Mouse (Mus musculus) liver (tissue): ENCODE data around the gene Tpk1.

Experiments used
- DNase-seq: peaks from one replicate; pipeline ENCODE4 v3.0.0-alpha.2; 2020; ENCODE audit warnings: mixed read lengths

Gene Tpk1

GRCm38 (mm10) chr6:43665677-43666546, at the start of gene Tpk1:
Gene Tpk1 (minus strand): TSS chr6:43666278.
- peak; percentile 94 for DNase-seq

- DNase-seq = no peak
Observed at GRCm38 (mm10) chr6:43702810-43703614, 36.9 kb upstream of the Tpk1 start.

GRCm38 (mm10) chr6:43691863-43692262, 25.8 kb upstream of the Tpk1 start:
- no peak for DNase-seq

- DNase-seq = no peak
Observed at GRCm38 (mm10) chr6:43685985-43686384, 19.9 kb upstream of the Tpk1 start.

GRCm38 (mm10) chr6:43682535-43682934, 16.5 kb upstream of the Tpk1 start:
- no peak for DNase-seq

GRCm38 (mm10) chr6:43678689-43679212, 12.7 kb upstream of the Tpk1 start:
- DNase-seq = no peak

GRCm38 (mm10) chr6:43677566-43677965, 11.5 kb upstream of the Tpk1 start:
- DNase-seq = no peak

- no peak for DNase-seq
Observed at GRCm38 (mm10) chr6:43676139-43676538, 10.1 kb upstream of the Tpk1 start.

GRCm38 (mm10) chr6:43674986-43675760, 9.1 kb upstream of the Tpk1 start:
- DNase-seq = no peak

- DNase-seq = no peak
Observed at GRCm38 (mm10) chr6:43670939-43671338, 4.9 kb upstream of the Tpk1 start.

GRCm38 (mm10) chr6:43667681-43668080, 1.6 kb upstream of the Tpk1 start:
- no peak for DNase-seq

GRCm38 (mm10) chr6:43666611-43667400, 728 bp upstream of the Tpk1 start:
- DNase-seq = no peak

GRCm38 (mm10) chr6:43661822-43662221, 4.3 kb downstream of the Tpk1 start:
- DNase-seq = no peak

- peak; percentile 41 for DNase-seq
Observed at GRCm38 (mm10) chr6:43658290-43658689, 7.8 kb downstream of the Tpk1 start.

- DNase-seq = no peak
Observed at GRCm38 (mm10) chr6:43657845-43658244, 8.2 kb downstream of the Tpk1 start.

- no peak for DNase-seq
Observed at GRCm38 (mm10) chr6:43654876-43655456, 11.1 kb downstream of the Tpk1 start.

- no peak for DNase-seq
Observed at GRCm38 (mm10) chr6:43649516-43649915, 16.6 kb downstream of the Tpk1 start.

GRCm38 (mm10) chr6:43645674-43646073, 20.4 kb downstream of the Tpk1 start:
- DNase-seq = no peak

- no peak for DNase-seq
Observed at GRCm38 (mm10) chr6:43645105-43645504, 21.0 kb downstream of the Tpk1 start.

GRCm38 (mm10) chr6:43643718-43644117, 22.4 kb downstream of the Tpk1 start:
- DNase-seq = no peak

- DNase-seq = no peak
Observed at GRCm38 (mm10) chr6:43642375-43642774, 23.7 kb downstream of the Tpk1 start.

GRCm38 (mm10) chr6:43640621-43641020, 25.5 kb downstream of the Tpk1 start:
- DNase-seq = no peak
